Mouse (Mus musculus) heart, postnatal 10 days (tissue): ENCODE results near the gene Herpud2. TPM values are rescaled to one million over a fixed set of nuclear protein-coding genes. Genes with fewer than 3 reads are reported as not detected.

ENCODE experiments used
- total RNA-seq, 2 experiments: library from RNA; stranded (reverse); gene quantifications; 2 replicates each; pipeline ENCODE4 v1.2.3; 2021

The Herpud2 gene
- total RNA-seq, 2 experiments from 2014 or later = 40.4 to 42.1 TPM

Other genes starting within 250 kb of the Herpud2 start
- gene Gm10181, start 62.4 kb downstream of the Herpud2 start, total RNA-seq = not detected
- gene Sept7, start 100.6 kb upstream of the Herpud2 start, total RNA-seq = 100 to 1,000 TPM; 162 to 187 TPM